Mouse (Mus musculus) liver, adult 2 months (tissue): ENCODE results near the gene Cbx4. TPM values are rescaled to one million over a fixed set of nuclear protein-coding genes. Genes with fewer than 3 reads are reported as not detected.

Experiments
- DNase-seq: peaks from one replicate; pipeline ENCODE4 v3.0.0-alpha.2; 2011; ENCODE audit warnings: low read depth, low spot score; ENCODE audit errors: extremely low read depth
- H3K27ac ChIP-seq: fragments of 200-500 bp; replicated peaks from 2 replicates; pipeline ENCODE4 v1.5.1; 2012; ENCODE audit warnings: low read depth, mild to moderate bottlenecking, control low read depth, inconsistent platforms, low read length; ENCODE audit not compliant: insufficient read depth
- H3K27me3 ChIP-seq: fragments of 200-500 bp; 2 replicates; pipeline ENCODE4 v1.6.1; 2012; ENCODE audit warnings: mild to moderate bottlenecking, moderate library complexity, low read length, inconsistent platforms; ENCODE audit not compliant: control insufficient read depth, insufficient read depth
- H3K36me3 ChIP-seq: fragments of 200-500 bp; 2 replicates; pipeline ENCODE4 v1.6.1; 2012; ENCODE audit warnings: low read length, inconsistent platforms; ENCODE audit not compliant: control insufficient read depth, insufficient read depth
- H3K4me1 ChIP-seq: fragments of 200-500 bp; 2 replicates; pipeline ENCODE4 v1.6.1; 2011; ENCODE audit warnings: low read length; ENCODE audit not compliant: control insufficient read depth, insufficient read depth
- H3K4me3 ChIP-seq: fragments of 200-500 bp; 2 replicates; pipeline ENCODE4 v1.5.1; 2011; ENCODE audit warnings: low read depth, mild to moderate bottlenecking, control low read depth, low read length, moderate library complexity; ENCODE audit not compliant: insufficient read depth
- H3K79me2 ChIP-seq: fragments of 200-500 bp; 2 replicates; pipeline ENCODE4 v1.6.1; 2012; ENCODE audit warnings: inconsistent platforms, mild to moderate bottlenecking, low read length, moderate library complexity; ENCODE audit not compliant: control insufficient read depth, insufficient read depth
- H3K9ac ChIP-seq: fragments of 200-500 bp; 2 replicates; pipeline ENCODE4 v1.6.1; 2012; ENCODE audit warnings: low read depth, mild to moderate bottlenecking, control low read depth, inconsistent platforms, low read length
- CTCF ChIP-seq: fragments of 200-500 bp; IDR thresholded peaks from 2 replicates; pipeline ENCODE4 v1.5.1; 2011; ENCODE audit warnings: low read depth, low read length, control low read depth
- POLR2A ChIP-seq: fragments of 200-500 bp; IDR thresholded peaks from 2 replicates; pipeline ENCODE4 v1.6.1; 2011; ENCODE audit warnings: low read length, control low read depth; ENCODE audit not compliant: insufficient read depth; ENCODE audit errors: extremely low read depth
- WGBS: fragments of 180-500 bp; shearing (Covaris S2); methylation state at CpG from one replicate; pipeline ENCODE4 v1.1.7; 2018; 5-methylcytosine and 5-hydroxymethylcytosine counted together
- polyA plus RNA-seq: library from polyadenylated mRNA; depleted of rRNA; stranded (reverse); fragments of >200 nt; gene quantifications from 2 replicates; pipeline ENCODE4 v1.2.3, GENCODE M21; 2012
- total RNA-seq: library from RNA; depleted of rRNA; stranded (reverse); fragments of >200 nt; gene quantifications from 2 replicates; pipeline ENCODE4 v1.2.3, GENCODE M21; 2014

Gene Cbx4
- total and polyA plus RNA-seq, 2 experiments: 2.9 to 8.2 TPM

- TF ChIP-seq CTCF (no peak), POLR2A (no peak)
- peaks cover 25% of the 10 kb centered on the region for H3K4me1 ChIP-seq
- no peak overlapping the region for H3K9ac ChIP-seq
- H3K27me3 ChIP-seq: no peaks in the 10 kb centered on the region
- 91% methylated on average over 47 of the region's 47 CpGs for WGBS
- H3K4me3 ChIP-seq: no peak overlapping the region
- no peak for DNase-seq
- peaks cover 24% of the 10 kb centered on the region; the same call in 1 of the 2 replicates for H3K79me2 ChIP-seq
- no peaks in the 10 kb centered on the region; the same call in 1 of the 2 replicates for H3K36me3 ChIP-seq
- H3K27ac ChIP-seq: no peak overlapping the region
Observed at GRCm38 (mm10) chr11:119081148-119081838, 4.7 kb downstream of the Cbx4 start.

- H3K27ac ChIP-seq: no peak overlapping the region
- no peaks in the 10 kb centered on the region for H3K27me3 ChIP-seq
- no peak overlapping the region for H3K9ac ChIP-seq
- H3K4me1 ChIP-seq: peaks cover 25% of the 10 kb centered on the region
- WGBS: 87% methylated on average over 33 of the region's 33 CpGs
- H3K79me2 ChIP-seq: peaks cover 21% of the 10 kb centered on the region; the same call in 1 of the 2 replicates
- H3K4me3 ChIP-seq: no peak overlapping the region
- no peak for DNase-seq
- TF ChIP-seq POLR2A: no peak
- no peaks in the 10 kb centered on the region; the same call in 1 of the 2 replicates for H3K36me3 ChIP-seq
Observed at GRCm38 (mm10) chr11:119080461-119081147, 5.4 kb downstream of the Cbx4 start.

- Histone ChIP-seq H3K79me2 (peaks cover 20% of the 10 kb centered on the region; the same call in 1 of the 2 replicates), H3K4me1 (peaks cover 25% of the 10 kb centered on the region), H3K27me3 (no peaks in the 10 kb centered on the region), H3K9ac (0 out of 2 replicates have a peak overlapping the region, but pooled peaks have one; percentile 13), H3K36me3 (no peaks in the 10 kb centered on the region; the same call in 1 of the 2 replicates), H3K27ac (peak overlapping the region; percentile 17; the same call in 1 of the 2 replicates), H3K4me3 (peak overlapping the region; percentile 2; the same call in 1 of the 2 replicates)
- TF ChIP-seq CTCF (no peak), POLR2A (no peak)
- WGBS: 39% methylated on average over 7 of the region's 7 CpGs
- DNase-seq: no peak
Observed at GRCm38 (mm10) chr11:119079445-119079837, 6.6 kb downstream of the Cbx4 start.

DNA sequence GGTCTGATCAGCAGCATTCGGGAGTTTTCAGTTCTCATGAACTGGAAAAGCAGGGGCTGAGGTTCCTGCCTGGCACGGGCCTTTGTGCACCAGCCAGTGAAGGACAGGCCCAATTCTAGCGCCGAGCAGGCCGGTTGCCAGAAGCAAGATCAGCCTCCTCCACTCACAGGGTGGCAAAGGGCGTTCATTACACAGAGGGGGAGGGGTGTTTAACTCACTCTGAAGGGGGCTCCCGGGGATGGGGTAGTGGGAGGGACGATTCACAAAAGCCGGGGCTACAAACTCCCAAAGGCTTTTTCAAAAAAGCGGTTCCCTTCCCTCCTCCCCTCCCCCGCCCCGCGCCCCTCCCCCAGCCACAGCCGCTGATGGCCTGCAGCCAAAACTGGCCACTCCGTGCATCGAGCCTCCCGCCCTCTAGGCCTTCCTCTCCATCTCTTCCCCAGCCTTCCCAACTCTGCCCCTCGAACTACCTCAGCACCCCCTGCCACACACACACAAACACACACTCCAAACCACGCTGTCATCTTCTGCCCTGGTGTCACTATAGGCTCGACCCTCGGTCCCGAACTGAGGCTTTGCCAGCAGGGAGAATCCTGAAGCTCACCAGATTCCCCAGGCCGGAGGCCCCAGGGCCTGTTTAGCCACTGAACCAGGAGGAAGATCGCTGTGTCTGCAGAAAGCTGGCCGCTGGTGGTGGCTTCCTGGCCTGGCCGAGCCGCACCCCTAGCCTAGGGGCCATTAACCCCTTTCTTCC, 7.2 kb downstream of the Cbx4 start:
- peak overlapping the region; percentile 2; the same call in 1 of the 2 replicates for H3K4me3 ChIP-seq
- peaks cover 24% of the 10 kb centered on the region for H3K4me1 ChIP-seq
- H3K79me2 ChIP-seq: peaks cover 20% of the 10 kb centered on the region; the same call in 1 of the 2 replicates
- peak overlapping the region; percentile 48 for H3K9ac ChIP-seq
- no peak for TF ChIP-seq POLR2A
- TF ChIP-seq CTCF: no peak
- peak; percentile 64 for DNase-seq
- H3K36me3 ChIP-seq: no peaks in the 10 kb centered on the region; the same call in 1 of the 2 replicates
- 4% methylated on average over 24 of the region's 27 CpGs for WGBS
- H3K27ac ChIP-seq: peak overlapping the region; percentile 17; the same call in 1 of the 2 replicates
- no peaks in the 10 kb centered on the region for H3K27me3 ChIP-seq

GRCm38 (mm10) chr11:119077755-119078154, 8.3 kb downstream of the Cbx4 start:
- Histone ChIP-seq H3K4me3 (no peak overlapping the region), H3K36me3 (no peaks in the 10 kb centered on the region; the same call in 1 of the 2 replicates), H3K9ac (no peak overlapping the region), H3K27me3 (no peaks in the 10 kb centered on the region), H3K27ac (no peak overlapping the region), H3K4me1 (peaks cover 19% of the 10 kb centered on the region), H3K79me2 (peaks cover 17% of the 10 kb centered on the region; the same call in 1 of the 2 replicates)
- no peak for DNase-seq
- 92% methylated on average over 4 of the region's 4 CpGs for WGBS
- TF ChIP-seq CTCF: no peak
- TF ChIP-seq POLR2A: no peak
